In the genomic region with DNA sequence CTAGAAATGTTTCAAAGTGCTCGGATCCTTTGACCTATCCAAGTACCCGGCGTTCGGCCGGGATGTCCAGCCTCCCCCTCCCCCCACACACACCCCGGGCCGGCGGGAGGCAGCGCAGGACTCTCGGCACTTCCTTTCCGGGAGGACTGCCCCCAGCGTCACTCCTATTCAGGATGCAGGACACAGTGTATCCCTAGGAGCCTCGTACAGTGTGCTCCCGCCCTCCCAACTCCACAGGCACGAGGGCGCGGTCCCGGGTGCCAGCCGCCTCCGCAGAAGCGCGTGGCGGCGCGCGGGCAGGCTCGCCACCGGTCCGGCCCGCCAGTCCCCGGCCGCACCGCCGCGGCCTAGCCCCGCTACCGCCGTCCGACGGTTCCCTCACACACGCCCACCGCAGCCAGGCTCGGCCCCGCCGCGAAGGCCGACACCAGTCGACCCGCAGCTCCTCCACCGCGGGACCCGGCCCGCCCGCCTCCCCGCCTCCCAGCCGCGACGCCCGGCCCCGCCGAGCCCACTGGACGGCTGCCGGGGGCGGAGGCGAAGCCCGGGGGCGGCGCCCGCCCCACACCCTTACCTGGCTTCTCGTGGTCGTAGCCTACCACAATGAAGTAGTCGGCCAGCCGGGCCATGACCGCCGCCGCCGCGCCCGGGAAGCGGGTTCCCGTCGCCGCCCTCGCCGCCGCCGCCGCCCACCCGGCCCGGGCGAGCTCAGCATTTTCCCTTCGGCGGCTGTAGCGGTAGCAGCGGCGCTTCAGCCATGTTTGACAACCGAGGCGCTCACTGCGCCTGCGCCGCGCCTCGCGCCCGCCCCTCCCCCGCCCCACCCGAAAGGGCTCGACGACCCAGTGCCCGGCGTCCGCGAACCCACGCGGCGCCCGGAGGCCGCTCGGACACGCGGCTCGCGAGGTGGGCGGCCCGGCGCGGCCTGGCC, we compare ENCODE assay signal across 7 mouse cellular contexts. TPM values are rescaled to one million over a fixed set of nuclear protein-coding genes. Genes with fewer than 3 reads are reported as not detected.
A peak's percentile ranks its signal among the peaks of the same experiment; 100 is the strongest.
DNase-seq lines count a peak whose midpoint lies in the region; ATAC-seq and TF ChIP-seq lines count a peak whose summit lies in the region.

A gene (minus strand): TSS at position 790 of the 931 bp plus-strand sequence.

- no peak for TF ChIP-seq CTCF in spleen, adult 2 months (IDR thresholded peaks at IDR 0.05; ENCODE audit: extremely low read depth, insufficient read depth, insufficient read length, insufficient replicate concordance)

- H3K9ac ChIP-seq in intestine, embryonic 16.5 days (ENCODE audit: low read depth, low read length) = peak within 1 kb of the TSS; percentile 95
- H3K9ac ChIP-seq in midbrain, embryonic 12.5 days (replicated peaks) = peak within 1 kb of the TSS; percentile 91

- H3K36me3 ChIP-seq in intestine, embryonic 16.5 days (ENCODE audit: control insufficient read depth, insufficient read depth, low read length) = no peaks in the 10 kb centered on the region
- no peaks in the 10 kb centered on the region for H3K36me3 ChIP-seq in midbrain, embryonic 12.5 days
- no peaks in the 10 kb centered on the region for H3K36me3 ChIP-seq in spleen, adult 2 months (ENCODE audit: control insufficient read depth, insufficient read depth, low read length)

- intact Hi-C loops in left cerebral cortex, postnatal 4 days (cut with DNase I) = loop anchor here (10.0 kb wide), 1 partner anchor 70 kb away; no protein-coding TSS in a partner anchor

- no peaks in the 10 kb centered on the region for H3K27me3 ChIP-seq in intestine, embryonic 16.5 days (replicated peaks; ENCODE audit: control insufficient read depth, insufficient read depth, low read length)
- peaks cover 14% of the 10 kb centered on the region for H3K27me3 ChIP-seq in midbrain, embryonic 12.5 days
- H3K27me3 ChIP-seq in spleen, adult 2 months (ENCODE audit: control insufficient read depth, insufficient read depth, low read length) = peaks cover 16% of the 10 kb centered on the region

- peak; percentile 91 for ATAC-seq in intestine, embryonic 16.5 days
- peak; percentile 95 for ATAC-seq in midbrain, embryonic 12.5 days (ENCODE audit: low FRiP score, low read depth)

- under 1% methylated on average over 105 of the region's 127 CpGs for WGBS in intestine, embryonic 16.5 days
- under 1% methylated on average over 88 of the region's 127 CpGs for WGBS in midbrain, embryonic 12.5 days
- 1% methylated on average over 108 of the region's 127 CpGs for WGBS in spleen, adult 2 months

- H3K4me3 ChIP-seq in intestine, embryonic 16.5 days (ENCODE audit: low read length) = peak within 1 kb of the TSS; percentile 91
- H3K4me3 ChIP-seq in midbrain, embryonic 12.5 days = peak within 1 kb of the TSS; percentile 95
- H3K4me3 ChIP-seq in spleen, adult 2 months (ENCODE audit: extremely low read depth, insufficient read depth, insufficient read length) = peak within 1 kb of the TSS; percentile 68

- peak within 1 kb of the TSS; percentile 100 for H3K27ac ChIP-seq in intestine, embryonic 16.5 days (ENCODE audit: low read length)
- peak within 1 kb of the TSS; percentile 97 for H3K27ac ChIP-seq in midbrain, embryonic 12.5 days (replicated peaks)
- H3K27ac ChIP-seq in spleen, adult 2 months (ENCODE audit: insufficient read depth, low read length) = peak within 1 kb of the TSS; percentile 76

- no peaks in the 10 kb centered on the region for H3K9me3 ChIP-seq in intestine, embryonic 16.5 days (ENCODE audit: control insufficient read depth, low read length)
- no peaks in the 10 kb centered on the region for H3K9me3 ChIP-seq in midbrain, embryonic 12.5 days

- TF ChIP-seq POLR2A in spleen, adult 2 months (IDR thresholded peaks at IDR 0.05; ENCODE audit: low read depth, low read length) = no peak

- H3K4me2 ChIP-seq in intestine, embryonic 16.5 days (ENCODE audit: low read depth, low read length) = peak within 1 kb of the TSS; percentile 79
- H3K4me2 ChIP-seq in midbrain, embryonic 12.5 days (replicated peaks) = peak within 1 kb of the TSS; percentile 83

- H3K4me1 ChIP-seq in intestine, embryonic 16.5 days (ENCODE audit: control insufficient read depth, insufficient read depth, low read length) = peaks cover 27% of the 10 kb centered on the region
- H3K4me1 ChIP-seq in midbrain, embryonic 12.5 days = peaks cover 18% of the 10 kb centered on the region
- H3K4me1 ChIP-seq in spleen, adult 2 months (ENCODE audit: control insufficient read depth, insufficient read depth, insufficient read length) = peaks cover 10% of the 10 kb centered on the region

- DNase-seq in adrenal gland, adult (ENCODE audit: inconsistent age in 2 of 2, low spot score in 1 of 2) = peak; percentile 91 to 96
- DNase-seq in embryo, embryonic 10.5 days (ENCODE audit: low spot score) = peak; percentile 88
- peak; percentile 58 to 76 for DNase-seq in gastrocnemius, postnatal 4 days (ENCODE audit: low spot score in 2 of 2)
- DNase-seq in left cerebral cortex, postnatal 4 days = peak; percentile 84
- peak in 1 of 2 experiments; percentile 33 for DNase-seq in spleen, adult 2 months (ENCODE audit: low read depth in 1 of 2, low spot score in 2 of 2)

RNA-seq across cellular contexts. Expression of the gene that starts here (rescaled TPM):
- 10 to 100 TPM; 50.2 to 55.3 TPM for total RNA-seq in gastrocnemius, postnatal 4 days (2021)
- 24.7 and 26.6 TPM in 2 replicates for polyA plus RNA-seq in intestine, embryonic 16.5 days (2015; fragmentation: Nextera tagmentation; extraction: Ambion mirVana)
- 100 to 1,000 TPM; 141 to 177 TPM for total RNA-seq in left cerebral cortex, postnatal 4 days (2021)
- 55.8 and 57.7 TPM in 2 replicates for polyA plus RNA-seq in midbrain, embryonic 12.5 days (2016; fragmentation: Nextera tagmentation; extraction: Ambion mirVana)
- 5.0 and 5.5 TPM in 2 replicates for polyA plus RNA-seq in spleen, adult 2 months (2012; rRNA removed)
